Mouse (Mus musculus) midbrain, embryonic 15.5 days (tissue): ENCODE measurements around the gene Vgll4. TPM values are rescaled to one million over a fixed set of nuclear protein-coding genes. Genes with fewer than 3 reads are reported as not detected.

Experiments used
- ATAC-seq: fragments of 200-750 bp; cut with Nextera tagmentation; replicated peaks from 2 replicates; pipeline ENCODE4 v1.8.0; 2017; ENCODE audit warnings: moderate TSS enrichment
- H3K27ac ChIP-seq: fragments of 300-500 bp; sonication (generic); 2 replicates; pipeline ENCODE4 v1.5.1; 2015; ENCODE audit warnings: mild to moderate bottlenecking, inconsistent platforms
- H3K27me3 ChIP-seq: fragments of 300-500 bp; sonication (generic); replicated peaks from 2 replicates; pipeline ENCODE4 v1.6.1; 2015; ENCODE audit warnings: inconsistent platforms
- H3K36me3 ChIP-seq: fragments of 300-500 bp; sonication (generic); replicated peaks from 2 replicates; pipeline ENCODE4 v1.6.1; 2015; ENCODE audit warnings: inconsistent platforms
- H3K4me1 ChIP-seq: fragments of 300-500 bp; sonication (generic); 2 replicates; pipeline ENCODE4 v1.6.1; 2015; ENCODE audit warnings: inconsistent platforms
- H3K4me2 ChIP-seq: fragments of 300-500 bp; sonication (generic); 2 replicates; pipeline ENCODE4 v1.6.1; 2015; ENCODE audit warnings: inconsistent platforms, mild to moderate bottlenecking, moderate library complexity
- H3K4me3 ChIP-seq: fragments of 300-500 bp; sonication (generic); 2 replicates; pipeline ENCODE4 v1.5.1; 2015; ENCODE audit warnings: mild to moderate bottlenecking, inconsistent platforms
- H3K9ac ChIP-seq: fragments of 300-500 bp; sonication (generic); 2 replicates; pipeline ENCODE4 v1.6.1; 2015; ENCODE audit warnings: mild to moderate bottlenecking, inconsistent platforms
- H3K9me3 ChIP-seq: fragments of 300-500 bp; sonication (generic); 2 replicates; pipeline ENCODE4 v1.6.1; 2016; ENCODE audit warnings: inconsistent platforms
- WGBS: fragments of 180-500 bp; shearing (Covaris S2); methylation state at CpG from one replicate; pipeline ENCODE4 v1.1.7; 2015; ENCODE audit warnings: mixed read lengths; 5-methylcytosine and 5-hydroxymethylcytosine counted together
- polyA plus RNA-seq: library from polyadenylated mRNA; unstranded; fragments of >200 nt; fragmentation: Nextera tagmentation; extraction: Ambion mirVana; gene quantifications from 2 replicates; pipeline ENCODE4 v1.2.1, GENCODE M21; 2015

The Vgll4 gene
- polyA plus RNA-seq, 1 experiment from 2014 or later, result 47.3 TPM

- H3K9ac ChIP-seq, result no peak overlapping the region
- H3K4me2 ChIP-seq, result no peak overlapping the region
- H3K4me3 ChIP-seq, result no peak overlapping the region
- H3K27me3 ChIP-seq, result no peaks in the 10 kb centered on the region
- H3K27ac ChIP-seq, result no peak overlapping the region
- no peaks in the 10 kb centered on the region for H3K9me3 ChIP-seq
- 80% methylated on average over 4 of the region's 4 CpGs for WGBS
- H3K4me1 ChIP-seq, result no peaks in the 10 kb centered on the region
- no peak for ATAC-seq
- H3K36me3 ChIP-seq, result no peaks in the 10 kb centered on the region
Measured at GRCm38 (mm10) chr6:114833791-114834346, 135.9 kb downstream of the Vgll4 start.

- no peak overlapping the region for H3K9ac ChIP-seq
- H3K4me2 ChIP-seq, result no peak overlapping the region
- H3K9me3 ChIP-seq, result no peaks in the 10 kb centered on the region
- H3K4me1 ChIP-seq, result no peaks in the 10 kb centered on the region
- no peak overlapping the region for H3K4me3 ChIP-seq
- H3K27me3 ChIP-seq, result no peaks in the 10 kb centered on the region
- H3K27ac ChIP-seq, result no peak overlapping the region
- 69% methylated on average over 9 of the region's 9 CpGs for WGBS
- ATAC-seq, result no peak
- no peaks in the 10 kb centered on the region for H3K36me3 ChIP-seq
Measured at GRCm38 (mm10) chr6:114833058-114833685, 136.6 kb downstream of the Vgll4 start.

- no peak for ATAC-seq
- H3K36me3 ChIP-seq, result no peaks in the 10 kb centered on the region
- no peaks in the 10 kb centered on the region for H3K4me1 ChIP-seq
- no peak overlapping the region for H3K4me2 ChIP-seq
- H3K9ac ChIP-seq, result no peak overlapping the region
- no peaks in the 10 kb centered on the region for H3K9me3 ChIP-seq
- no peak overlapping the region for H3K4me3 ChIP-seq
- no peaks in the 10 kb centered on the region for H3K27me3 ChIP-seq
- 92% methylated on average over 3 of the region's 3 CpGs for WGBS
- no peak overlapping the region for H3K27ac ChIP-seq
Measured at GRCm38 (mm10) chr6:114831807-114832206, 138.0 kb downstream of the Vgll4 start.

GRCm38 (mm10) chr6:114829660-114830438 is 139.9 kb downstream of the Vgll4 start:
- Histone ChIP-seq H3K4me2 (no peak overlapping the region), H3K4me3 (no peak overlapping the region), H3K27ac (no peak overlapping the region), H3K9me3 (no peaks in the 10 kb centered on the region), H3K4me1 (no peaks in the 10 kb centered on the region), H3K36me3 (no peaks in the 10 kb centered on the region), H3K9ac (no peak overlapping the region), H3K27me3 (no peaks in the 10 kb centered on the region)
- 91% methylated on average over 9 of the region's 9 CpGs for WGBS
- no peak for ATAC-seq

- H3K4me3 ChIP-seq, result no peak overlapping the region
- H3K36me3 ChIP-seq, result no peaks in the 10 kb centered on the region
- no peaks in the 10 kb centered on the region for H3K9me3 ChIP-seq
- no peak overlapping the region for H3K27ac ChIP-seq
- H3K9ac ChIP-seq, result no peak overlapping the region
- no peaks in the 10 kb centered on the region for H3K4me1 ChIP-seq
- no peak overlapping the region for H3K4me2 ChIP-seq
- H3K27me3 ChIP-seq, result no peaks in the 10 kb centered on the region
- 71% methylated on average over 2 of the region's 2 CpGs for WGBS
- no peak for ATAC-seq
Measured at GRCm38 (mm10) chr6:114826889-114827288, 142.9 kb downstream of the Vgll4 start.

GRCm38 (mm10) chr6:114821646-114822045 is 148.1 kb downstream of the Vgll4 start:
- Histone ChIP-seq H3K27ac (no peak overlapping the region), H3K4me1 (peaks cover 7% of the 10 kb centered on the region; the same call in 1 of the 2 replicates), H3K4me2 (no peak overlapping the region), H3K9ac (no peak overlapping the region), H3K4me3 (no peak overlapping the region), H3K27me3 (no peaks in the 10 kb centered on the region), H3K9me3 (no peaks in the 10 kb centered on the region), H3K36me3 (no peaks in the 10 kb centered on the region)
- ATAC-seq, result no peak
- WGBS, result 84% methylated on average over 7 of the region's 7 CpGs

- no peak overlapping the region for H3K9ac ChIP-seq
- no peak overlapping the region for H3K4me3 ChIP-seq
- no peaks in the 10 kb centered on the region for H3K9me3 ChIP-seq
- no peak for ATAC-seq
- no peaks in the 10 kb centered on the region for H3K36me3 ChIP-seq
- 0 out of 2 replicates have a peak overlapping the region, but pooled peaks have one; percentile 21 for H3K27ac ChIP-seq
- peaks cover 7% of the 10 kb centered on the region; the same call in 1 of the 2 replicates for H3K4me1 ChIP-seq
- H3K27me3 ChIP-seq, result no peaks in the 10 kb centered on the region
- WGBS, result 64% methylated on average over 9 of the region's 9 CpGs
- no peak overlapping the region for H3K4me2 ChIP-seq
Measured at GRCm38 (mm10) chr6:114819971-114820481, 149.8 kb downstream of the Vgll4 start.

- 72% methylated on average over 6 of the region's 6 CpGs for WGBS
Measured at GRCm38 (mm10) chr6:114818471-114818870, 151.3 kb downstream of the Vgll4 start.

GRCm38 (mm10) chr6:114817948-114818347 is 151.8 kb downstream of the Vgll4 start:
- Histone ChIP-seq H3K9ac (no peak overlapping the region), H3K4me2 (no peak overlapping the region), H3K9me3 (no peaks in the 10 kb centered on the region), H3K27me3 (no peaks in the 10 kb centered on the region), H3K4me1 (peaks cover 7% of the 10 kb centered on the region; the same call in 1 of the 2 replicates), H3K27ac (no peak overlapping the region), H3K36me3 (no peaks in the 10 kb centered on the region), H3K4me3 (no peak overlapping the region)
- ATAC-seq, result no peak
- 57% methylated on average over 11 of the region's 11 CpGs for WGBS

More at GRCm38 (mm10) chr6:114818471-114818870, 151.3 kb downstream of the Vgll4 start:
- H3K9me3 ChIP-seq, result no peaks in the 10 kb centered on the region
- no peaks in the 10 kb centered on the region for H3K36me3 ChIP-seq
- H3K4me2 ChIP-seq, result no peak overlapping the region
- ATAC-seq, result no peak
- H3K27ac ChIP-seq, result no peak overlapping the region
- no peak overlapping the region for H3K9ac ChIP-seq
- H3K4me1 ChIP-seq, result peaks cover 7% of the 10 kb centered on the region; the same call in 1 of the 2 replicates
- H3K27me3 ChIP-seq, result no peaks in the 10 kb centered on the region
- no peak overlapping the region for H3K4me3 ChIP-seq

- ATAC-seq, result no peak
- 99% methylated on average over 5 of the region's 5 CpGs for WGBS
- Histone ChIP-seq H3K9me3 (no peaks in the 10 kb centered on the region), H3K27me3 (no peaks in the 10 kb centered on the region), H3K9ac (no peak overlapping the region), H3K4me2 (no peak overlapping the region), H3K27ac (no peak overlapping the region), H3K36me3 (no peaks in the 10 kb centered on the region), H3K4me3 (no peak overlapping the region), H3K4me1 (peaks cover 3% of the 10 kb centered on the region; the same call in 1 of the 2 replicates)
Measured at GRCm38 (mm10) chr6:114814882-114815650, 154.7 kb downstream of the Vgll4 start.

GRCm38 (mm10) chr6:114814199-114814881 is 155.5 kb downstream of the Vgll4 start:
- H3K27me3 ChIP-seq, result no peaks in the 10 kb centered on the region
- H3K4me1 ChIP-seq, result no peaks in the 10 kb centered on the region
- no peak overlapping the region for H3K4me3 ChIP-seq
- H3K27ac ChIP-seq, result no peak overlapping the region
- no peak for ATAC-seq
- no peaks in the 10 kb centered on the region for H3K9me3 ChIP-seq
- no peak overlapping the region for H3K4me2 ChIP-seq
- H3K9ac ChIP-seq, result no peak overlapping the region
- no peaks in the 10 kb centered on the region for H3K36me3 ChIP-seq
- WGBS, result 71% methylated on average over 6 of the region's 6 CpGs
